Mouse (Mus musculus) left cerebral cortex, postnatal 4 days (tissue): ENCODE measurements at regions not wholly inside any gene's neighbourhood (a gene's known extent, or its start where the extent isn't known, plus 50 kb on each side); places are given as distances from the start of the nearest gene placed in this dataset.
"Not testable (repeated sequence)": the region's sequence is repeated elsewhere in the genome, so short reads cannot be mapped to it uniquely, and the experiment has no call there.

Source experiments
- DNase-seq: peaks from one replicate; pipeline ENCODE4 v3.0.0-alpha.2; 2022
- intact Hi-C: fragments of 180-260 bp; cut with DNase I; formaldehyde crosslinking; loops from one replicate; pipeline ENCODE4 v1.15.1; 2025

GRCm38 (mm10) chr12:77575046-77575445 lies 337.1 kb downstream of the Fut8 start:
- intact Hi-C loops: loop anchor here (10.0 kb wide), 1 partner anchor 210 kb away; no protein-coding TSS in a partner anchor

DNA sequence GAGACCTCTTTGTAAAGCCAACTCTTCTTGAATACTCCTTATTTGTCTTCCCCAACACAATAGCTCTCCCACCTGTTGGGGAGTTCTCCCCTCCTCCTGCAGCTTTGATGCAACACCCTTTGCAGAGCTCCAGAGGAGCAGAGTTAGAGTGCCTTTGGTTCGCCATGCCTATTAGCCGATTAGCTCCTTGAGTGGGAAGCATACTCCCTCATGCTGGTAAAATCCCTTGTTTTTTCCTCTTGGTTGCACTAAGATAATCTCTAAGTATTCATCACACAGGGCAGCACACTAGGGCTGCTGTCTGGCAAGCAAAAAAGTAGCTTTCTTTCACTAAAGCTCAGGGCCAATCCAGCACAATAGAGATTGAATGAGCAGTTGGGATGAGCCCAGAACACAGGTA lies 350.4 kb downstream of the Fut8 start:
- DNase-seq: no peak

More at GRCm38 (mm10) chr12:77575046-77575445, 337.1 kb downstream of the Fut8 start:
- no peak for DNase-seq

GRCm38 (mm10) chr12:77589416-77589815 lies 351.5 kb downstream of the Fut8 start:
- no peak for DNase-seq
- intact Hi-C loops: no loop called here

More for the DNA sequence above, 350.4 kb downstream of the Fut8 start:
- intact Hi-C loops: no loop called here

GRCm38 (mm10) chr12:77594092-77594491 lies 356.2 kb downstream of the Fut8 start:
- peak; percentile 45 for DNase-seq
- intact Hi-C loops: no loop called here

DNA sequence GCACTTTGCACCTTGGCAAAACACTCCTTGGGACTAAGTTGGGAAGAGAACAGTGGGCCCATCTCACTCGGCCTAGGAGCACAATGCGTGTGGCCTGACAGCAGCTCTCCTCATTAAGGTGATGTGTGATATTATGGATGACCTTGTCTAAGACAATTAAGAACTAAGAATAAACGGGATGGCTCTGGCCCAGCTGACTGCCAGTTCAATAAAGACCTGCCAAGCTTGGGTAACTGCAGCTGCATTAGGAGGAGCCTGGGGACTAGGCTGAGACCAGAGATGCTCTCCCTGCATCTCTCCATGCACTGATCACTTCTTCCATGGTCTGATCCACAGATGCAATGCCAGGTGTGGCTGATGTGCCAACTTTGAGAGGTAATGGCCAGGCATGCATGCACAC lies 356.7 kb downstream of the Fut8 start:
- intact Hi-C loops: no loop called here
- peak; percentile 72 for DNase-seq

- intact Hi-C loops: no loop called here
- DNase-seq: peak; percentile 71
These were observed 357.9 kb downstream of the Fut8 start for GRCm38 (mm10) chr12:77595821-77596220.

- no peak for DNase-seq
- intact Hi-C loops: no loop called here
These were observed 358.8 kb downstream of the Fut8 start for GRCm38 (mm10) chr12:77596676-77597075.

- intact Hi-C loops: no loop called here
- peak; percentile 69 for DNase-seq
These were observed 359.9 kb downstream of the Fut8 start for GRCm38 (mm10) chr12:77597627-77598333.

- no peak for DNase-seq
- intact Hi-C loops: no loop called here
These were observed 360.4 kb downstream of the Fut8 start for GRCm38 (mm10) chr12:77598334-77598715.

DNA sequence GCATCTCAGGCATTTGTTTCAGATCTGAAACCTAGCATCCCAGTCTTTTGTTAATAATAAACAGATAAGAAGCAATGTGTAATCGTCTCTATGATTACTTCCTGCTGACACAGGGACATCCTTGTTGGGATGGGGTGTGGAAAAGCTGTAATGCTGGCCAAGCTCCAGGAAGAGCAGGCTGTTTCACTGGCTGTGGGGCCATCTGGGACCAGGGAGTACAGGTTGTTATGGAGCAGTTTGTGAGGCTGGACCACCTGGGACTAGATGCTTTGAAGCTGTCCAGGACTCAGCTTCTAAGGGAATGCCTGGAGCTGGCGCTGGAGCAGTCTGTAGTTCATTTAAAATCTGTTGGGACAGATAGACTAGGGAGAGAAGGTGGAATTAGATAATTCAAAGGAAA lies 361.5 kb downstream of the Fut8 start:
- intact Hi-C loops: no loop called here
- peak; percentile 70 for DNase-seq

GRCm38 (mm10) chr12:77603832-77604501 lies 366.0 kb downstream of the Fut8 start:
- no peak for DNase-seq
- intact Hi-C loops: no loop called here

GRCm38 (mm10) chr12:77617552-77617951 lies 379.6 kb downstream of the Fut8 start:
- intact Hi-C loops: no loop called here
- DNase-seq: no peak

GRCm38 (mm10) chr12:77622243-77622642 lies 384.3 kb downstream of the Fut8 start:
- no peak for DNase-seq
- intact Hi-C loops: no loop called here

DNA sequence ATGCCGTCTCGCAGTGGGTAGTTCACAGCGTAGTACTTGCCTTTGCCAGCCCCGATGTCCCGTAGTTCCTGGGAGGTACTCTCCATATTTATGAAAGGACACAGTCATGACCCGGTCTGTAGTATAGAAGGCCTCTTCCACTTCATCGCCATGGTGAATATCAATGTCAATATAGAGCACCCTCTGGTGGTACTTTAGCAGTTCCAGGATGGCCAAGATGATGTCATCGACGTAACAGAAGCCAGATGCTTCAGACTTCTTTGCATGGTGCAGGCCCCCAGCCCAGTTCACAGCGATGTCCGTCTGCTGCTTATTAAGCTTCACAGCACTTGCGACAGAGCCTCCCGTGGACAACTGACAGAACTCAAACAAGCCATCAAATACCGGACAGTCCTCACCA lies 386.4 kb downstream of the Fut8 start:
- intact Hi-C loops: not testable (repeated sequence)
- peak; percentile 18 for DNase-seq

- DNase-seq: no peak
- intact Hi-C loops: no loop called here
These were observed 390.5 kb downstream of the Fut8 start for GRCm38 (mm10) chr12:77628358-77628850.

GRCm38 (mm10) chr12:77633981-77634650 lies 396.2 kb downstream of the Fut8 start:
- intact Hi-C loops: no loop called here

DNA sequence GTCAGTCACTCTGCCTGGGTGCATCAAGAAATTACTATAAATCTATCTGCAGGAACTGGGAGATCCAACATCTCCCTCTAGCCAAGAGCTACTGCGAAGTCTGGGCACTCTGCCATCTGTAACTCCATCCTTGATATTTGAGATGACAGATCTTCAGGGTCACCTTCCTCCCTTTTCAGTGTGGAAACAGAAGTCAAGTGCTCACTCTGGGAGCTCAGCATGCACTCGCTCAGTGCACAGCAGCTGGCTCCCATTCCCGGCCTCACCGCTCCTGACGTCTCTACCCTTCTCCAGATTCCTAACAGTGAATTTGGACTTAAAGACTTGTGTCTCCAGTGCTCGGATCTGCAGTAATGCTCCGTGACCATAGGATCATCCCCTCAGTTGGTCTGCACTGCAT lies 400.3 kb downstream of the Fut8 start:
- intact Hi-C loops: no loop called here

More at GRCm38 (mm10) chr12:77633981-77634650, 396.2 kb downstream of the Fut8 start:
- DNase-seq: peak; percentile 10

GRCm38 (mm10) chr12:77642336-77642735 lies 404.4 kb downstream of the Fut8 start:
- intact Hi-C loops: no loop called here
- no peak for DNase-seq

More for the DNA sequence above, 400.3 kb downstream of the Fut8 start:
- peak; percentile 83 for DNase-seq

GRCm38 (mm10) chr12:77647841-77648240 lies 409.9 kb downstream of the Fut8 start:
- intact Hi-C loops: no loop called here
- no peak for DNase-seq

- DNase-seq: no peak
- intact Hi-C loops: no loop called here
These were observed 416.4 kb downstream of the Fut8 start for GRCm38 (mm10) chr12:77654282-77654681.

DNA sequence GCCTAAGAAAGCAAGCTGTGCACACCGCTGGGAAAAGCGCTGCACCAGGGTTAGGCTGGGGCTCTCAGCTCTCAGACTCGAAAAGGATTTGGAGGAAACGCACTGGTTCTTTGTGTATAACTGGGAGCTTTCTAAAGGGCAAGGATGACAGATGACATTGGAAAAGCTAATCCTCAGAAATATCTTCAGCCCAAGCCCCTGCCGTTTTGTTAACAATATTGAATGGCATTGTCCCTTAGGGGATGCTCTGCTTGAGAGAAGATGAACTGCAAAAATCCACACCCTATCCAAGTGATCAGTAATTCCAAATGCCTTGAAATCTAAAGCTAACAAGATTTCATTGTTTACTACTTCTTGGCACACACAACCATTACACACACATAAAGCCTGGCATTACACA lies 419.1 kb downstream of the Fut8 start:
- no peak for DNase-seq
- intact Hi-C loops: no loop called here
